Mouse (Mus musculus): ENCODE measurements around the gene Bbs5.

The Bbs5 gene

DNA sequence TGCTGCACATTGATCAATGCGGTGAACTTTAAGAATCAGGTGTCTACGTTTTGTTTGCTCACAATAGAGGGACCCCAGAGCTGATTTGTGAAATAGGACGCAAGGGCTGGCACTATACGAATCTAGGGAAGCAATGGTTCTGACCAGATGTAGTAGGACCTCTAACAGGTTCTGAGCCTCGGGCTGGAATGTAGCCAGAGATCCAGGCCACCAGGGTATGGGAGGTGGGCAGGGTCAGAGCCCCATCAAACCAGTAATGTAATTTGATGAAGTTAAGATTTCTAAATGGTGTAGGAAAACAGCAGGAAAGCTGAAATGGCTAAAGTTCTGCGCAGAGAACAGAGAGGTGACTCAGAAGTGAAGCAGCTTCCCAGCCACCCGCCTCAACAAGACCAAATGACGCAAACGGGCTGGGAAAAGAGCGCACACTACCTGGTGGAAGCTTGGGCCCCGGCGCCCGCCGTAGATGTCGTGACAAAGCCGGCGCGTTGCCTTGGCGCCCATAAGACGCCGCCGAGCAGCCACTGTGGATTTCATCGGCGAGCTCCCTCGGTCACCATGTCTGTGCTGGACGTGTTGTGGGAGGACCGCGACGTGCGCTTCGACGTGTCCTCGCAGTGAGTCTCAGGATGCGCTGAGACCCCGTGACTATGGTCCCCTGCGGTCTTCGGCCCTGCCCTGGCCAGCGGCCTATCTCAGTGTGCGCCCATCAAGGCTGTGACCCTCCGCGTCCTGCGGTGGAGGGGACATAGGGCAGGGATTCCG is at the start of gene Bbs5:
TSS of gene Bbs5 (plus strand) at position 446 of the 765 bp plus-strand sequence.
- in situ Hi-C loops (cut with MboI, MseI), result no loop called here

DNA sequence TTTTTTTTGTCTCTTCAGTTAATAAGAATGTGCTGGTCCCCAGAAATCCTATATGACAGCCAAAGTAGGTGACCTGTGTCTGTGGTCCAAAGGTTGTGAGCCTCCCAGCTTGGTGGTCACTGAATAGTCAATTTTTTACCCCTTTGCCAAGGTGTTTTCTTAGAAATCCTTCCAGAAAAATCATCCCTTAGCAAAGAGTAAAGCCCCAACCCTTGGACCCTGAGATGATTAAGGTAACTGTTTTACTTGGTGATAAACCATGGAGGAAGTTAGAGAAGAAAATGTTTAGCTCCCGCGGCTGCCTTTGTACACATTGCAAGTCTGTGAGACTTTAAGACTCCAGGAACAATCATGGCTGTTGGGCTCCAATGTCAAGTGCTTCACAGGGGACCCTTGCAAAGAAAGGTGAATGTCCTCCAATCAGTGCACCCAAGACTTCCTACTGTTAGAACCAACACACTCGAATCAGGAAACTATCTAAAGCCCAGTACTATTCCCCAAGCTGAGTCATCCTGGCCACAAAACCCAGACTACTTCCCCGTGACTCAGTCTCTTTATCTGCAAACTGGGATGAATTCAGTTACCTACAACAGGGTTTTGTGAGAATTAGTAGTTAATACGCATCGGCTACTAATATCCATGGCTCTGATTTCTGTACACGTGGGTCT is 43.1 kb upstream of the Bbs5 start:
- in situ Hi-C loops (cut with MboI, MseI), result no loop called here

GRCm38 (mm10) chr2:69606621-69607020 is 40.4 kb upstream of the Bbs5 start:
- in situ Hi-C loops (cut with MboI, MseI), result no loop called here

GRCm38 (mm10) chr2:69612237-69612636 is 34.7 kb upstream of the Bbs5 start:
- in situ Hi-C loops (cut with MboI, MseI), result no loop called here

DNA sequence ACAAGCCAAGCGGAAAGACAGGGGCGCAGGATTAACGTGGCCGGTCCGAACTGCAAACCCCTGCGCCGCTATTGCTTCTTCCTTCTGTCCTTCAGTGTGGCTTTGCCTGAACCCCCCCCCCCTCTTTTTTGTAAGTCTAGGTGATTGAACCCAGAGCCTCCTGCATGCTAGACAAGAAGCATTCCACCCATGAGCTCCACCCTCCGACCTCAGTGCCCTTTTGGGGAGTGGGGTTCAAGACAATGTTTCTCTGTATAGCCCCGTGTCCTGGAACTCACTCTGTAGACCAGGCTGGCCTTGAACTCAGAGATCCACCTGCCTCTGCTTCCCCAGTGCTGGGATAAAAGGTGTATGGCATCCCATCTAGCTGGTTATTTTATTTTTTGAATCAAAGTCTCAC is 34.3 kb upstream of the Bbs5 start:
- in situ Hi-C loops (cut with MboI, MseI), result no loop called here

GRCm38 (mm10) chr2:69613237-69613636 is 33.7 kb upstream of the Bbs5 start:
- in situ Hi-C loops (cut with MboI, MseI), result no loop called here

- in situ Hi-C loops (cut with MboI, MseI), result no loop called here
Observed at GRCm38 (mm10) chr2:69618336-69618735, 28.6 kb upstream of the Bbs5 start.

DNA sequence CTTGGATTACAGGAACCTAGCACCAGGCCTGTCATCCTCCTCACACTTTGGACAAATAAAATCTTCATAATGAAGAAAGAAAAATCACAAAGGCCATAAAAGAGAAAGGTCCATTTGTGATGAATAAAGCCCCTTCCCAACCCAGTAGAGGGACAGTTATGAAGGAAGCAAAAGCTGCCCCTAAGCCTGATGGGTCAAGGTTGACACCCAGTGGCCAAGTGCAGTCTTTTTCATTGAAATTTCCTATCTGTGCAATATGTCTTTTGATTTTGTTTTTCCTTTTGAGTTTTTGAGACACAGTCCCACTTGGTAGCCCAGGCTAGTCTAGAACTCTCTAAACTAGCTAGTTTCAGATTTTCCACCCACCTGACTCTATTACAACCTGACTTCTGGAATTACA is 27.7 kb upstream of the Bbs5 start:
- in situ Hi-C loops (cut with MboI, MseI), result no loop called here

GRCm38 (mm10) chr2:69629215-69629614 is 17.8 kb upstream of the Bbs5 start:
- in situ Hi-C loops (cut with MboI, MseI), result no loop called here

- in situ Hi-C loops (cut with MboI, MseI), result loop anchor here in 1 of 2 experiments (10.0 kb wide), 1 partner anchor 155 kb away; the partner anchor contains the start of genes Ccdc173 and Phospho2
Observed at GRCm38 (mm10) chr2:69629914-69630313, 17.1 kb upstream of the Bbs5 start.

DNA sequence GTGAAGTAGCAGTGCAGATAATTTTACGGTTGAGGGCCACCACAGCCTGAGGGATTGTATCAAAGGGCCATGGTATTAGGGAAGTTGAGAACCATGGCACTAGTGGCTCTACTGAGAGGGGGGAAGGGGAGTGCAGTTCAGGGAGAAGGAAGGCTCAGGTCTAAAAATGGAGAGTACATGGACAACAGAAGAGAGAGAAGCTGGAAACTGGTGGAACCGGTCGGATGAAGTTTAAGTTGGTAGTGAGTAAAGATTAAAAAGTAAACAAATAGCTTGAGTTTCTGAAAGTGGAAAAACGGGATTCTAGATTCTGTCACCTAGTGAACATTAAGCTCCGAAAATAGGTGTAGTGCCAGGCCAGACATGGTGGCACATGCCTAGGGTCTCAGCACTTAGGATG is 16.2 kb upstream of the Bbs5 start:
- in situ Hi-C loops (cut with MboI, MseI), result loop anchor here in 1 of 2 experiments (10.0 kb wide), 1 partner anchor 154 kb away; the partner anchor contains the start of genes Ccdc173 and Phospho2

GRCm38 (mm10) chr2:69631449-69631848 is 15.5 kb upstream of the Bbs5 start:
- in situ Hi-C loops (cut with MboI, MseI), result loop anchor here in 1 of 2 experiments (10.0 kb wide), 1 partner anchor 153 kb away; the partner anchor contains the start of genes Ccdc173 and Phospho2

DNA sequence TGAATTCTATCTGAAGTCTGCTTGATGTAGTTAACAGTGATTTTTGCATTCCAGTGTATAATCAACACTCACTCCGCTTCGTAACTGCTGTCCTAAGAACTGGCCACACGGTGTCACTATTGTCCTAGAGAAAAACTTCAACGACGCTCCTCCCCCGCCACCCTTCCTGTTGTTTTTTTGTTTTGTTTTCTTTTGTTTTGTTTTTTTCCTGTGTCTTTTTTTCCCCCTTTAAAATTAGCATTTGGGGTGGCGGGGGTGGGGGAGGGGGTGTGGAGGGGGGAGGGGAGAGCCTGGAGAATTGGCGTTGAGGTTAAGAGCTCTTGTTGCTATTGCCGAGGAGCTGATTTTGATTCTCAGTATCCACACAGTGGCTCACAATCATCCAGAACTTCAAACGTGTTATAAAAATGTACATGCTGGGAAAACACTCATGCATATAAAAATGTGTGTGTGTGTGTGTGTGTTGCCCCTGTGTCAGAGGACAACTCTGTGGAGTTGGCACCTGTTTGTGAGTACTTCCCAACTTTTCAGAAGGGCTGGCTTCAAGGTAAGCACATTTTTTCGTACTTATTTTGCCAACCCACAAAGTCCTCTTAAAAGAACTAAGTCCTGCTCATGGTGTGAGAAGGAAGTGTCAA is 11.8 kb upstream of the Bbs5 start:
- in situ Hi-C loops (cut with MboI, MseI), result loop anchor here (5.0 to 10.0 kb wide), 2 partner anchors 42 to 150 kb away; partner anchors contain the start of genes Ccdc173 (in 1 of the 2) and Phospho2 (in 1 of the 2)

DNA sequence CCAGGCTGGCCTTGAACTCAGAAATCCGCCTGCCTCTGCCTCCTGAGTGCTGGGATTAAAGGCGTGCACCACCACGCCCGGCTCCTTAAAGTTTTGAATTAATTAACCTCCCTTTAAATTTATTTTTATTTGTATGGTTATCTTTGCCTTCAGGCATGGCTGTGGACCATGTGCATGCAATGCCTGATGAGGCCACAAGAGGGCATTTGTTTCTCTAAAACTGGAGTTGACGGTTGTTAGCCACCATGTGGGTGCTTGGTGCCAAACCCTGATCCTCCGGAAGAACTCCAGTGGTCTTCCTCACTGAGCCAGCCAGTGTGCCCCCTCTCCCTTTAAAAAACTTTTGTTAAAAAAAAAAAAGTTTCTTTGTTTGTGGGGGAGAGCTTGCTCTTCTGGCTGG is 11.2 kb upstream of the Bbs5 start:
- in situ Hi-C loops (cut with MboI, MseI), result loop anchor here (5.0 to 10.0 kb wide), 2 partner anchors 41 to 149 kb away; partner anchors contain the start of genes Ccdc173 (in 1 of the 2) and Phospho2 (in 1 of the 2)

GRCm38 (mm10) chr2:69637989-69638388 is 9.0 kb upstream of the Bbs5 start:
- in situ Hi-C loops (cut with MboI, MseI), result loop anchor here (5.0 to 10.0 kb wide), 2 partner anchors 39 to 147 kb away; partner anchors contain the start of genes Ccdc173 (in 1 of the 2) and Phospho2 (in 1 of the 2)

GRCm38 (mm10) chr2:69640100-69640499 is 6.9 kb upstream of the Bbs5 start:
- in situ Hi-C loops (cut with MboI, MseI), result no loop called here

- in situ Hi-C loops (cut with MboI, MseI), result no loop called here
Observed at GRCm38 (mm10) chr2:69644968-69645617, 1.9 kb upstream of the Bbs5 start.

DNA sequence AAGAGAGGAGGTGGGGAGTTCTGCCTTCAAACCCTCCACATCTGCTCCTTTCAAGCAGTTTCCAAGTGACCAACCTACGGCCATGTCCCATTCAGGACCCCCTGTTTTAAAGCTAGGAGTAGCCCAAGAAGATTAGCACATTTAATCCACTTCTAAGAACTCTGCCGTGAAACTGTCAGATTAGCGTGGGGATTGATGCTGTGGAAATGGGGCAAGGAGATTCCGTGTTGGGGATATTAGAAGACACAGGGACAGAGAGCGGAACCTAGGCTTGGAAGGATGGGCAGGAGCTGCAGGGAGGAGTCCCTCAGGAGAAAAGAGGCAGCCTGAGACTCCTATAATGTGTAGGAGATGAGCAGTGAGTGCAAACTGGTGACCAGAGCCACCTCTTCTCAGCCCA is 2.7 kb downstream of the Bbs5 start:
- in situ Hi-C loops (cut with MboI, MseI), result no loop called here

DNA sequence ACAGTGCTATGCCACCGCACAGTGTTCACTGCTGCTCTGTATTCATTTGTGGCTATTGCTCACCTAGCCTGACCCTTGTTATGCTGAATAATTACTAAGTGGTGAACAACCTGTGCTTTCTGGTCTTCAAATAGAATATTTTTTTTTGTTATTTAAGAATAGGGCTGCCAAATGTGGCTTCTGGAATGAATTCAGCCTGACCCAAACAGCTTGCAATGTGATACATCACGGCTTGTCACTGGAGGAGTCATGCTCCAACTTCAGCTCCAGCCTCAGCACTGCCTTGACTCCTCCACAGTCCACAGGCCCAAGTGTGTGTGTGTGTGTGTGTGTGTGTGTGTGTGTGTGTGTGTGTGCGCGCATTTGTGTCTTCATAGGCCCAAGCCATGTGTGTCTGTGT is 12.4 kb downstream of the Bbs5 start:
- in situ Hi-C loops (cut with MboI, MseI), result no loop called here

DNA sequence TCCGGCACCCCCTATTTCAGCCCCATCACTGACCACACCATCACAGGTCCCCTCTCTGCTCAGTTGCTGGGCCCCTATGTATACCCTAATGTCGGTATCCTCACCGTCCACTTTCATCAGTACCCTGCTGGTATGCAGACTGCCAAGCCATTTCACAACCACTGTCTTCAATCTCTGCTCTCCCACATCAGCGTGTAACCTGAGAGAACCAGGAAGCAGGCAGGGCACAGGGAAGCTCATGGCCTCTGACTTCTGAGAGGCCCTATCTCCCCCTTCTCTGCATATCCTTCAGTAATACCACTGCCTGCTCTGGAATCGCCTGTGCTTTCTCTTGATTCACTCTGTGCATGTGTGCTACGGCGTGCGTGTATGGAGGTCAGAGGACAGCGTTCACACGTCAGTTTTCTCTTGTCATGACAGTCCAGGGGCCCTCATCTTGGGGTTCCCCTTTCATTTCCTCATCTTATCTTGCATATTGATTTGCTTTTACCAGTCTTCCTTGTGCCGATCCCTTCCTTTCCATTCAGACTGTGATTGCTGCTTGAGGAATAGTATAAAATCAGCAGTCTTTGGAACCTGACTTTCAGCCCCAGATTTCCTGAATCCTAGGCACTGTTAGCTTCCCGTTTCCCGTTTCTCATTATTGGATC is 17.0 kb downstream of the Bbs5 start:
- in situ Hi-C loops (cut with MboI, MseI), result no loop called here

DNA sequence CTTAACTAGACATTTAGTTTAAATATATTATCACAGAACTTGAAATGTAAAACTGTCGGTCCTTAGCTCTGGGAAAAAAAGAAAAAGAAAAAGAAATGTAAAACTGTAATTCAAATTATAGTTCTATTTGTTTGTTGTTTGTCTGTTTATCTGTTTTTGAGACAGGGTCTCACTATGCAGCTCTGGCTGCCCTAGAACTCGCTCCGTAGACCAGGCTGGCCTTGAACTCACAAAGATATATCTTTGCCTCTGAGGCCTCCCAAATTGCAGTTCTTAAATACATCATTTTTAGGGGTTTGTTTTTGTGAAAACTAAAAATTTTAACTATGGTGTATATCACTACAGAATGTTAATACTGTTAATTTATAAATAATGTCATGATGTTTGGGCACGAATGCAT is 20.7 kb downstream of the Bbs5 start:
- in situ Hi-C loops (cut with MboI, MseI), result no loop called here
